Mouse (Mus musculus) lung, embryonic 16.5 days (tissue): Measurements from ENCODE around the gene Heatr5a. TPM values are rescaled to one million over a fixed set of nuclear protein-coding genes. Genes with fewer than 3 reads are reported as not detected.

Experiments
- ATAC-seq: fragments of 200-750 bp; cut with Nextera tagmentation; 2 replicates; pipeline ENCODE4 v1.8.0; 2017; ENCODE audit warnings: low read depth, mild to moderate bottlenecking, moderate library complexity
- H3K27ac ChIP-seq: fragments of 300-500 bp; sonication (generic); 2 replicates; pipeline ENCODE4 v1.5.1; 2014; ENCODE audit warnings: mild to moderate bottlenecking, control low read depth, low read length
- H3K27me3 ChIP-seq: fragments of 300-500 bp; sonication (generic); 2 replicates; pipeline ENCODE4 v1.6.1; 2014; ENCODE audit warnings: low read depth, low read length, mixed read lengths; ENCODE audit not compliant: control insufficient read depth, insufficient read depth
- H3K36me3 ChIP-seq: fragments of 300-500 bp; sonication (generic); 2 replicates; pipeline ENCODE4 v1.6.1; 2014; ENCODE audit warnings: low read length; ENCODE audit not compliant: control insufficient read depth, insufficient read depth
- H3K4me1 ChIP-seq: fragments of 300-500 bp; sonication (generic); replicated peaks from 2 replicates; pipeline ENCODE4 v1.6.1; 2014; ENCODE audit warnings: low read length, mixed read lengths; ENCODE audit not compliant: control insufficient read depth, insufficient read depth
- H3K4me2 ChIP-seq: fragments of 300-500 bp; sonication (generic); 2 replicates; pipeline ENCODE4 v1.6.1; 2014; ENCODE audit warnings: low read depth, low read length, control low read depth
- H3K4me3 ChIP-seq: fragments of 300-500 bp; sonication (generic); 2 replicates; pipeline ENCODE4 v1.5.1; 2014; ENCODE audit warnings: mild to moderate bottlenecking, low read length, control low read depth
- H3K9ac ChIP-seq: fragments of 300-500 bp; sonication (generic); 2 replicates; pipeline ENCODE4 v1.6.1; 2014; ENCODE audit warnings: low read length, control low read depth
- H3K9me3 ChIP-seq: fragments of 300-500 bp; sonication (generic); 2 replicates; pipeline ENCODE4 v1.6.1; 2016; ENCODE audit warnings: low read length; ENCODE audit not compliant: control insufficient read depth
- WGBS: fragments of 180-500 bp; shearing (Covaris S2); extraction: QIAGEN DNeasy Blood & Tissue Kit; methylation state at CpG from one replicate; pipeline ENCODE4 v1.1.7; 2014; 5-methylcytosine and 5-hydroxymethylcytosine counted together
- polyA plus RNA-seq: library from polyadenylated mRNA; unstranded; fragments of >200 nt; fragmentation: Nextera tagmentation; extraction: Ambion mirVana; gene quantifications from 2 replicates; pipeline ENCODE4 v1.2.1, GENCODE M21; 2015

Heatr5a gene
- 14.3 and 14.9 TPM in 2 replicates for polyA plus RNA-seq

GRCm38 (mm10) chr12:51971070-51971664 is at the start of gene Heatr5a:
Gene Heatr5a, minus strand, starts transcription at chr12:51971321.
- H3K4me2 ChIP-seq, result peak within 1 kb of the TSS; percentile 65
- H3K4me1 ChIP-seq, result peaks cover 9% of the 10 kb centered on the region
- H3K27me3 ChIP-seq, result no peaks in the 10 kb centered on the region
- under 1% methylated on average over 36 of the region's 53 CpGs for WGBS
- peak within 1 kb of the TSS; percentile 98 for H3K4me3 ChIP-seq
- no peaks in the 10 kb centered on the region; the same call in 1 of the 2 replicates for H3K9me3 ChIP-seq
- ATAC-seq, result peak; percentile 99
- H3K9ac ChIP-seq, result peak within 1 kb of the TSS; percentile 91
- H3K27ac ChIP-seq, result peak within 1 kb of the TSS; percentile 94
- no peaks in the 10 kb centered on the region for H3K36me3 ChIP-seq

- no peak overlapping the region for H3K9ac ChIP-seq
- ATAC-seq, result peak; percentile 76
- H3K4me1 ChIP-seq, result no peaks in the 10 kb centered on the region; the same call in 1 of the 2 replicates
- 46% methylated on average over 7 of the region's 7 CpGs for WGBS
- no peaks in the 10 kb centered on the region for H3K36me3 ChIP-seq
- H3K4me3 ChIP-seq, result no peak overlapping the region
- H3K4me2 ChIP-seq, result peak overlapping the region; percentile 28; the same call in 1 of the 2 replicates
- H3K27ac ChIP-seq, result peak overlapping the region; percentile 19; the same call in 1 of the 2 replicates
- no peaks in the 10 kb centered on the region for H3K9me3 ChIP-seq
- no peaks in the 10 kb centered on the region for H3K27me3 ChIP-seq
These were observed 43.4 kb upstream of the Heatr5a start for GRCm38 (mm10) chr12:52014494-52015029.

- no peaks in the 10 kb centered on the region for H3K9me3 ChIP-seq
- H3K4me3 ChIP-seq, result no peak overlapping the region
- H3K4me1 ChIP-seq, result no peaks in the 10 kb centered on the region; the same call in 1 of the 2 replicates
- ATAC-seq, result peak; percentile 56
- no peaks in the 10 kb centered on the region for H3K36me3 ChIP-seq
- H3K27me3 ChIP-seq, result no peaks in the 10 kb centered on the region
- H3K27ac ChIP-seq, result peak overlapping the region; percentile 19; the same call in 1 of the 2 replicates
- H3K4me2 ChIP-seq, result peak overlapping the region; percentile 28
- WGBS, result 51% methylated on average over 11 of the region's 11 CpGs
- H3K9ac ChIP-seq, result no peak overlapping the region
These were observed 42.9 kb upstream of the Heatr5a start for GRCm38 (mm10) chr12:52014044-52014443.

- ATAC-seq, result peak; percentile 20; the same call in 1 of the 2 replicates
- 14% methylated on average over 9 of the region's 9 CpGs for WGBS
- peak overlapping the region; percentile 59 for H3K27ac ChIP-seq
- H3K4me2 ChIP-seq, result peak overlapping the region; percentile 21
- 0 out of 2 replicates have a peak overlapping the region, but pooled peaks have one; percentile 8 for H3K9ac ChIP-seq
- H3K36me3 ChIP-seq, result no peaks in the 10 kb centered on the region
- H3K27me3 ChIP-seq, result no peaks in the 10 kb centered on the region
- no peaks in the 10 kb centered on the region for H3K9me3 ChIP-seq
- H3K4me1 ChIP-seq, result no peaks in the 10 kb centered on the region; the same call in 1 of the 2 replicates
- no peak overlapping the region for H3K4me3 ChIP-seq
These were observed 42.2 kb upstream of the Heatr5a start for GRCm38 (mm10) chr12:52013274-52013673.

GRCm38 (mm10) chr12:52012159-52012558 is 41.0 kb upstream of the Heatr5a start:
- H3K27ac ChIP-seq, result no peak overlapping the region
- ATAC-seq, result no peak
- no peaks in the 10 kb centered on the region for H3K36me3 ChIP-seq
- no peaks in the 10 kb centered on the region for H3K27me3 ChIP-seq
- no peaks in the 10 kb centered on the region; the same call in 1 of the 2 replicates for H3K4me1 ChIP-seq
- H3K4me3 ChIP-seq, result no peak overlapping the region
- 32% methylated on average over 8 of the region's 8 CpGs for WGBS
- no peak overlapping the region for H3K9ac ChIP-seq
- H3K4me2 ChIP-seq, result no peak overlapping the region
- no peaks in the 10 kb centered on the region for H3K9me3 ChIP-seq

- H3K27ac ChIP-seq, result no peak overlapping the region
- peak overlapping the region; percentile 40 for H3K4me2 ChIP-seq
- H3K36me3 ChIP-seq, result no peaks in the 10 kb centered on the region
- H3K9ac ChIP-seq, result no peak overlapping the region
- no peaks in the 10 kb centered on the region for H3K27me3 ChIP-seq
- no peak for ATAC-seq
- 54% methylated on average over 2 of the region's 2 CpGs for WGBS
- H3K4me1 ChIP-seq, result peaks cover 2% of the 10 kb centered on the region; the same call in 1 of the 2 replicates
- H3K9me3 ChIP-seq, result no peaks in the 10 kb centered on the region
- H3K4me3 ChIP-seq, result no peak overlapping the region
These were observed 39.5 kb upstream of the Heatr5a start for GRCm38 (mm10) chr12:52010630-52010961.

- whole genome bisulfite sequencing, result 63% methylated on average over 15 of the region's 15 CpGs
- no peaks in the 10 kb centered on the region for H3K9me3 ChIP-seq
- H3K4me3 ChIP-seq, result no peak overlapping the region; the same call in 1 of the 2 replicates
- no peak overlapping the region for H3K27ac ChIP-seq
- no peak overlapping the region for H3K9ac ChIP-seq
- peak overlapping the region; percentile 40 for H3K4me2 ChIP-seq
- no peak for ATAC-seq
- H3K36me3 ChIP-seq, result no peaks in the 10 kb centered on the region
- H3K27me3 ChIP-seq, result no peaks in the 10 kb centered on the region
- H3K4me1 ChIP-seq, result peaks cover 2% of the 10 kb centered on the region; the same call in 1 of the 2 replicates
These were observed 39.0 kb upstream of the Heatr5a start for GRCm38 (mm10) chr12:52009928-52010629.

- no peak overlapping the region; the same call in 1 of the 2 replicates for H3K27ac ChIP-seq
- H3K4me1 ChIP-seq, result 0 out of 2 replicates have a peak, but pooled peaks cover 2% of the 10 kb centered on the region
- peak overlapping the region; percentile 93 for H3K9ac ChIP-seq
- H3K36me3 ChIP-seq, result no peaks in the 10 kb centered on the region; the same call in 1 of the 2 replicates
- ATAC-seq, result peak; percentile 73
- H3K27me3 ChIP-seq, result no peaks in the 10 kb centered on the region
- 35% methylated on average over 5 of the region's 5 CpGs for WGBS
- H3K4me2 ChIP-seq, result peak overlapping the region; percentile 81
- H3K4me3 ChIP-seq, result peak overlapping the region; percentile 87
- H3K9me3 ChIP-seq, result no peaks in the 10 kb centered on the region
These were observed 35.5 kb upstream of the Heatr5a start for GRCm38 (mm10) chr12:52006633-52006994.
